Mouse (Mus musculus) adrenal gland, postnatal 0 days (tissue): ENCODE results near the gene Akr1c6. TPM values are rescaled to one million over a fixed set of nuclear protein-coding genes. Genes with fewer than 3 reads are reported as not detected.

Source experiments
- polyA plus RNA-seq: library from polyadenylated mRNA; unstranded; fragments of >200 nt; fragmentation: Nextera tagmentation; extraction: Ambion mirVana; gene quantifications from 2 replicates; pipeline ENCODE4 v1.2.1, GENCODE M21; 2015

The Akr1c6 gene
- 0.80 and 0.99 TPM in 2 replicates for polyA plus RNA-seq

DNA sequence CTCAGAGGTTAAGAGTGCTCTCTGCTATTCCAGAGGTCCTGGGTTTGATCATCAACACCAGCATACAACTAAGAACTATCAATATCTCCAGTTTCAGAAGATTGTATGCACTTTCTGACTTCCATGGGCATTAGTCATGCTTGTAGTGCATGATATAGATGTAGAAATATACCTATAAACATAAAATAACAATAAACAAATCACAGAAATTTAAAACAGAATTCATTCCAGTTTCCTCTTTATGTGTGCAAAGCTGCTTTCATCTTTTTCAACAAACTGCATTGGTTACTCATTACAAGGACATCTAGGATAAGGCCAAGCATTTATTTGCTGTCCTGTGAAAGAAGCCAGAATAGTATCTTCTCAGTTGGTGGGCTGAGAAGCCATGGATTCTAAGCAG, at the start of gene Akr1c6:
Gene Akr1c6 (plus strand): TSS at position 301 of the 400 bp plus-strand sequence.

Other genes with a start within 250 kb of the Akr1c6 start
- gene Akr1c13, start 243.2 kb upstream of the Akr1c6 start, polyA plus RNA-seq, result 46.2 and 50.8 TPM in 2 replicates
- 2.0 and 5.6 TPM in 2 replicates for gene Akr1c19, start 205.6 kb upstream of the Akr1c6 start, polyA plus RNA-seq
- gene Akr1c12, start 154.9 kb upstream of the Akr1c6 start, polyA plus RNA-seq, result 1.9 and 3.9 TPM in 2 replicates
- 2.2 and 2.4 TPM in 2 replicates for gene Akr1c20, start 89.0 kb downstream of the Akr1c6 start, polyA plus RNA-seq
- 0.27 TPM in 1 of 2 replicates, not detected in the other for gene Akr1c21, start 139.8 kb downstream of the Akr1c6 start, polyA plus RNA-seq
- 66.4 and 81.5 TPM in 2 replicates for gene Akr1e1, start 174.9 kb downstream of the Akr1c6 start, polyA plus RNA-seq